Mouse (Mus musculus) retina, postnatal 1 day (tissue): ENCODE data around the gene Dnajb12.
"Not testable (repeated sequence)": the region's sequence is repeated elsewhere in the genome, so short reads cannot be mapped to it uniquely, and the experiment has no call there.

Experiments used
- DNase-seq: peaks from one replicate; pipeline ENCODE4 v3.0.0-alpha.2; 2012

Dnajb12 gene

DNA sequence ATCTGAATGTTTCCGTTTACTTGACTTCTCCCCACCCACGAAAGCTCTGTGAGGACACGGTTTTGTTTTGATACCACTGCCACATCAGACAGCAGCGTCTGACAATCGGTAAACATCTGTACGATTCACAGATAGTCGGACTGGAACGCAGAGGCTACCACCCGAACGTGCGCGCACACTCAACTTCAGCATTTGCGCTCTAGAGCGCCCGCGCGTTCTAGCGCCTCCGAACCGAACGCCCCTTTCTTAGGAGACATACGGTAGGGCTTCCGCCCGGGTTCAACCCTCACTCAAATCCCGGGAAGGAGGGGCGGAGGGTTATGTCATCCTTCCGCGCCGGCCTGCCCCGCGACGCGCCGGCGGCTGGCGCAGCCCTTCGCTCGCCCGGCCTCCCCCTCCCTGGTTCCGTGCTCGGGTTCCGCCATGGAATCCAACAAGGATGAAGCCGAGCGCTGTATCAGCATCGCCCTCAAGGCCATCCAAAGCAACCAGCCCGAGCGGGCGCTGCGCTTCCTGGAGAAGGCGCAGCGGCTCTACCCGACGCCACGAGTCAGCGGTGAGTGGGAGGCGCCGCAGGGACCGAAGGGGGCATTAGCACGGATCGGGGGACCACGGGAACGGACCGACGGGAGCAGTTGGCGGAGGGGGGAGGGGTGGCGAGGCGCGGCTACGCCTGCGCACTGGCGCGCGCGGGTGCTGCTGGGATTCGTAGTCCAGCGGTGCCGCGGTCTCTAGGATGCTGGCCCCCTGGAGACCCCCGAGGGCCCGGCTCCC, at the start of gene Dnajb12:
TSS of gene Dnajb12 (plus strand) at position 302 of the 774 bp plus-strand sequence.
- DNase-seq, result peak; percentile 97

DNA sequence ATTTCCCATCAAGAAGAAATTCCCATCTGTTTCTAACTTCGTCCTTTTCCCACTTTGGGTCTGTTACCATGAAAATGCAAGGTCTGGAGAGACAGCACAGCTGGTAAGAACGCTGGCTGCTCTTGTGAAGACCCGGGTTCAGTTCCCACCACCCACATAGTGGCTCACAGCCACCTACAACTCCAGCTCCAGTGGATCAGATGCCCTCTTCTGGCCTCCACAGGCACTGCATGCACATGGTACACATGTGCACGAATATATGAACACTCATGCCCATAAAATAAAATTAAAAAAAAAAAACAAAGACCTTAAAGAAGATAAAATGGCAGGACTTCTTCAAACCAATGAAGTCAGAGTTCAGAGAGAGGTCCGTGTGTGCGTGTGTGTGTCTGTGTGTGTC, 49.5 kb upstream of the Dnajb12 start:
- DNase-seq, result no peak

DNA sequence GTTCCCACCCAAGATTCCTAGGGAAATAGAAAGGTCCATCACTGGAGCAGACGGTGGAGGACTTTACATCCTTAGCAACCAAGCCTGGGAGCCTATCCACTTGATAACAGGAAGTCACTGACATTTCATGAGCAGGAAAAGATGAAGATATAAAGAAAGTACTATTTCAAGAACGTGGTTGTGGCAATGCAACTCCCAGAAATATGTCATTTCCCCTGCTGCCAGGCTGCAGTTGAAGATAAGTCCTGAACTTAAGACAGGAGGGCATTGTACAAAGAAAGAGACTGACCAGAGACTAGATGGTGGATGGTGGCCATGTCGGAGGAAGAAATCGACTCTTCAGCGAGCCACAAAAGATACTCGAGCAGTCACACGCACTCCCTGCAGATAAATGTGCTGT, 47.4 kb upstream of the Dnajb12 start:
- no peak for DNase-seq

DNA sequence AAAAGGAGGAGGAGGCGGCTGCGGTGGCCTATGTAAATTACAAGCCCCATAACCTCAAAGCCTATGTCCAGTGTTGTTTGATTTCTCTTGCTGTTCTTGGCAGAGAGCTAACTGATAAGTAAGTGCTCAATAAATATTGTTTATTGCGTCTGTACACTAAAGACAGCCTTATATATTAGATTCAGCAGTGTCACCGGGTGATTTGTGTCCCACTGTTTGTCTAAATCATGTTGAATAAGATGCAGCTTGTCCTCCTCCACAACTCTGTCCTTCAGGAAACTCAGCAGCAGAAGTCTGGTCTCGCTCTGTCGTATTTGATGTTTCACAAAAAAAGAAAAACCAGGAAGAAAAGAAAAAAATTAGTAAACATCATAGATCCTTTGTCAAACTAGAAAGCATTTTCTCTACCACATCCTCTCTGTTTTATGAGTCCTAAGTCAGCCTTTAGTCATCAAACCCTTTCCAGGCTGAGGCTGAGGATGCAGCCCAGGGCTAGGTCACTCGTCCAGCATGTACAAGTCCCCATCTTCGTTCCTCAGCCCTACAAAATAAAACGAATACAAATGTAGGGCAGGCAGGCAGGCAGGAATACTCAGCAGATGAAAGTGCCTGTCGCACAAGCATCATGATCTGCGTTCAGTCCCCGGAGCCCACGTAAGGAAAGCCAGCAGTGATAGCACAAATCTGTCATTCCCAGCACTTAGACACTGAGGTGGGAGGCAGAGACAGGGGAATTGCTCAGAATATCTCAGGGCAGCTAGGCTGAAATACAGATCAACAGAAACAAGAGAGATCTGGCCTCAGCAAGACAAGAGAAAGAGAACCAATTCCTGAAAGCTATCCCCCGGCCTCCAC, 43.8 kb upstream of the Dnajb12 start:
- no peak for DNase-seq

DNA sequence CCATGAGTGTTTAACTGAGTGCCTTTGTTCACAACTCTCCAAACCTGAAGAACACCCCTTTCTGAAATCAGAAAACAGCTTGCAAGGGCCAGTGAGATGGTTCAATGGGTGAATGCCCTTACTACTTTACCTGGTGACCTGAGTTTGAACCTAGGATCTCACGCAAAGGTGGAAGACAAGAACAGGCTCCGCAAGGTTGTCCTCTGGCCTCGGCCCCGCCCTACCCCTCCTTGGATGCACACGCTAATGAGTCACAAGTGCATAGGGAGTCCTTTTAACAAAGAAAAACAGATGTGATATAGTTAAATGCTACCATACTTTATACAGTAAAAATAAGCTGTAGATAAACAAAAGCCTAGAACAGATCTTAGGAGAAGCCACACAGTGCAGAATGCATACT, 41.9 kb upstream of the Dnajb12 start:
- DNase-seq, result no peak

DNA sequence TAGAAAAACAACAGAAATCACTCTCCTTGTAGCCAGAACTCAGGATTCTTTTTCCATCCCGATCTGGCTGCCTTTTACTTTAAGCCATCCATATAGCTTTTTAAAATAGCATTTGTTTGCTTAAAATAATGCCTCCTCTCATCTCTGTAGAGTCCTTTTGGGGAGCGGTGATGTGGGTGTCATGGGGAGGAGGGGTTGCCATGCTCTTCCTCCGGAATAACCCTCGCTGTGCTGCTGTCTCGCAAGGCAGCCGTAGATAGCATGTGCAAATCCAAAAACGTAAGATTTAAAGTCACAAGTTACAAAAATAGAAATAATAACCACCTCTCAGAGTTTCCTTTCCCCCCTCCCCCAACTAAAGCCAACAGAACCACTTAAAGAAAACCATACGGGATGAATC, 37.9 kb upstream of the Dnajb12 start:
- DNase-seq, result no peak

DNA sequence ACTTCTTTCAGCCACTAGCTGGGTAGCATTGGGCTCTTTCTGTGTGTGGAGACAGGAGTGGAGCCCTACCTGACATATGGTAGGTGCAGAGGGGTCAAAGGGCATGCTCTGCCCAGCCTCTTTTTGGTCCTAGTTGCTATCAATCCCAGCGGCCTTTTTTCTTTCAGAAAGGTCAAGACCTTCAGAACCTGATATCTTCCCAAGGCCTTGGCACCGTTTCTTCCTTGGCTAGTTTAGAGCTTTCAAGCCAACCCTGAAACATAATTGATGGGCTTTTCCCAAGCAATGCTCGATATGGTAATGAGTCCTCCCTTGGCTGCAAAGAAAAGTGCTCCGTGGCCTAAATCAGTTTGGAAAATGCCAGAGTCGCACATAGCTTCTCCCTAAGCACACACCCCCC, 36.2 kb upstream of the Dnajb12 start:
- DNase-seq, result no peak

DNA sequence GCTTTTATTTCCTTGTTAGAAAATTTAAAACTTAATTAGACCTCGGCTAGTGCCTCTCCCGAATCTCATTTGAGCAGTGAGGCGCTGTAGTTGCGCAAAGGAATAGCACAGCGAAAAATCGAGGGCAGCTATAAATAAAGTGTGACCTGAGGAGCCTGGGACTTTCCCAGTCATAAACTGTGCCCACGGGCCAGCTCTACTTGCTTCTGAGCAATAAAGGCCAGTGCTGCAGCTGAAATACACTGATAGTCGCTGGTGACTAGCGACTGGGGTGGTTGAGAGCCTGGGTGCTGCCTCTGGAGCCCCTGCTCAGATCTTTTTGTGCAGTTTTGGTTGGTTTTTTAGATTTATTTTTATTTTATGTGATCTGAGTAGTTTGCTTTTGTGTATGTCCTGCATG, 34.7 kb upstream of the Dnajb12 start:
- no peak for DNase-seq

DNA sequence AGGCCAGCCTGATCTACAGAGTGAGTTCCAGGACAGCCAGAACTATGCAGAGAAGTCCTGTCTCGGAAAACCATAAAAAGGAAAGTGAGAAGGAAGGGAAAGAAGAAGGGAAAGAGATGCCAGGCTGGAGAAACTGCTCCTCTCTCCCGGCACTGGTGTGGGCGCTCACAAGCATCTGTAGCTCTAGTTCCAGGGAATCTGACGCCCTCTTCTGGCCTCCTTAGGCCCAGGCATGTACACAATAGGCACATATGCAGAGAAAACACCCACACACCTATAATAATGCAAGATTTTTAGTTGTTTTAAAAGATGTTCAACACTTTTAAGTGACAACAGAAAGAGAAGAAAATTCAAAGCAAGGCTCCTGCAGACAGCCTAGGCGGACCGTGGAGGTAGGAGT, 32.9 kb upstream of the Dnajb12 start:
- DNase-seq, result peak; percentile 14

DNA sequence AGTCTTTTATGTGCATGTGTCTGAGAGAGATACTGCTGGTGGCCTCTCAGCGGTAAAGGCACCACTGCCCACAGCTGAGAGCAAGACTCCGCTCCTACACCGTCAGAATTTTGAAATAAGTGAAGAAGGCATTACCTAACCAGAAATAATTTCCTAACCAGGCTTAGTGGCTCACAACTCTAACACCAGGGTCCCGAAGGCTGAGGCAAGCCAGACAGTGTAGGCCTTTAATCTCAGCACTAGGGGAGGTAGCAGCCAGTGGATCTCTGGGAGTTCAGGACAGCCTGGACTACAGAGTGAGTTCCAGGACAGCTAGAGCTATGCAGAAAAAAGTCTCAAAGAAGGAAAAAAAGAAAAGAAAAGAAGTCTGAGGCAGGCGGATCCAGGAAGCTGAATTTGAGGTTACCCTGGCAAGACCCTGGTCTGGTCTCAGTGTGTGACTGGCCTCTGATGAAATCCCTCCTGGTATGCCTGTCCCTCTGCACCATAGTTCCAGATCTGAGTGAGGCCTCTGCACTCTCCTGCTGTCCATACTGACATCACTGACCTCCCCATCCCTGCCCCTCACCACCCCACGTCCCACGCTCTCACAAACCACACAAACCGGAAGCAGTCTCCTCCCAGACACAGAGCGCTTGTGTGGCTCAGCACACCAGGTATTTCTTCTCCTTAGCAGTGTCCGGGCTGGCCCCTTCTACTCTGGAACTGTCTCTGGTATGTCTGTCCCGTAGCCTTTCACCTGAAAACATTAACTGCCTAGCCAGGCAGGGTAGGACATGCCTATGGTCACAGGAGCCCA, 31.1 kb upstream of the Dnajb12 start:
- DNase-seq, result no peak

DNA sequence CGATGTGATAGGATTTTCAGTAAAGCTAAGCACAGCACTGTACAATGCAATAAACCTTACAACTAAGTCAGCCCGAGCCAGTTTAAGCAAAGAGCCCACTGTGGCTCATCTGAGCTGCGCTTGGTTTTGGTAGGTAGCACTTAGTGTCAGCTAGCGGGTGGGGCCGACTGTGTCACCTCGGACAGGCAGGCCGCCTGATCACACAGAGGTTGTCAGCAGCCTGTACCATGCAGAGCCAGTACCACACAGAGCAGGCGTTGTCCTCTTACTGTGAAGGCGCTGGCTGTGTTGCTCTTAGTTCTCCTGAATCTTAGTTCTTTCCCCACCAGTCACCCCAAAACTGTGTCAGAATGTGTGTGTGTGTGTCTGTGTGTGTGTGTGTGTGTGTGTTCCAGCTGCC, 30.4 kb upstream of the Dnajb12 start:
- DNase-seq, result no peak

DNA sequence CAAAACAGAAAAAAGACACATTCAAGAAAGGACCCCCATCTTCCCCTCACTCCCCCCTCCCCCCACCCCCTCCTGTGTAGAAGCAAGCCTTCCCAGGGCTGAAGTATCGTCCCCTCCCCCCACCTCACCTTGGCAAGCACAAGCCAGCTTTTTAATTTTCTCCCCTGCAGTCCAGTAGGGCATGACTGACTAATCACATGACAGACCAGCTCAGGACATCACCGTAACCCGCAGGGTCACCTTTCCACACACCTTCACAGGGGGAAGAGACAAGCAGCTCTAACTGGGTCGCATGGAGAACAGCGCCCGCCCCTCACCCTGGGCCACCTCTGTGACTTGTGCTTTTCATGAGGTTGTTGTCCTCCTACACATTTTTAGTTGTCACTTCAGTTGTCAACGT, 30.0 kb upstream of the Dnajb12 start:
- DNase-seq, result no peak

DNA sequence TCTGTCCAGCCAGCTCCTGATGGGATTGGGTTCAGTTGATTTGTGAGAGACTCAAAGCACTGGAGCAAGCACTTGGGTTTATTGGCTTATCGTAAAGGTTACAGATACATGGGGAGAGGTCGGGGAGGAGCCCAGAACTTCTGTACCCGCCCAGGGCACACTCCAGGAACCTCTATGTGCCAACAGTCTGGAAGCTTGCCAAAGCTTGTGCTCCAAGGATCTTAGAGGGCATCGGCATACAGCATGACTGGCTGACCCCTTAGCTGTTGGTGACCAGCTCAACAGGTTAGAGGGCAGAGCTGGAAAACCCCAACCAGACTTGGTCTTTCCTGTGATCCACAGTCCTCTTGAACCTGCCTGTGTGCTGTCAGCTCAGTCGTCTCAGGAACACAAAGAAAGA, 22.2 kb upstream of the Dnajb12 start:
- no peak for DNase-seq

DNA sequence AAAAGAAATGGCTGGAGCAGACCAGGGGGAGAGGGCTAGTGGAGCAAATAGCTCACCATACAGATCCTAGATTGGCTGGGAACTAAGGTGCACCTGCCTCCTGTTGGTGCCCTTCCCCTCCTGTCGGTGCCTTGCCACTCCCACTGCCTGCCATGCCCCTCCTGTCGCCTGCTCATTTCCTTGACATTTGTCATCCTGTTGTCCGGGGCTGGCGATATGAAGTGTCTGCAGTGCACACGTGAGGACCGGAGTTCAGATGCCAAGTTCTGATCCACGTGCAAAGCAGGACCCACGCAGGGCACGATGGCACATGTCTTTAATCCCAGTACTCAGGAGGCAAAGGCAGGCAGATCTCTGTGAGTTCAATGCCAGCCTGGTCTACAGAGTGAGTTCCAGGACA, 18.7 kb upstream of the Dnajb12 start:
- no peak for DNase-seq

DNA sequence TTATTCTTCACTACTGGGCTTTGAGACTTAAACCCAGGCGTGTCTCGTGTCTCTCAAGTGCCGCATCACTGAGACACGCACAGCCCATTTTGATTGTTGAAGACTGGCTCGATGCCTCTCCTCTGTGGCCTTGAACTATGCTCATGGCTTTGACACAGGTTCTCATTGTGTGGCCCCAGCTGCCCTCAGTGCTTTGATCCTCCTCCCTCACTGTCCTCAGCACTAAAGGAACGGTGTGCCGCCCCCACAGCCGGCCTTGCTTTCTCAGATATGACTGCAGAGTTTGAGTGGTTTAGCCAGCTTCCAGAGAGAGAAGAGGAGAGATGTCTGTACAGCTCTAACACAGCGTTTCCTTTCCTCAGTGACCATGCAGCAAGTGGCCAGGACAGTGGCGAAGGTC, 18.2 kb upstream of the Dnajb12 start:
- no peak for DNase-seq

DNA sequence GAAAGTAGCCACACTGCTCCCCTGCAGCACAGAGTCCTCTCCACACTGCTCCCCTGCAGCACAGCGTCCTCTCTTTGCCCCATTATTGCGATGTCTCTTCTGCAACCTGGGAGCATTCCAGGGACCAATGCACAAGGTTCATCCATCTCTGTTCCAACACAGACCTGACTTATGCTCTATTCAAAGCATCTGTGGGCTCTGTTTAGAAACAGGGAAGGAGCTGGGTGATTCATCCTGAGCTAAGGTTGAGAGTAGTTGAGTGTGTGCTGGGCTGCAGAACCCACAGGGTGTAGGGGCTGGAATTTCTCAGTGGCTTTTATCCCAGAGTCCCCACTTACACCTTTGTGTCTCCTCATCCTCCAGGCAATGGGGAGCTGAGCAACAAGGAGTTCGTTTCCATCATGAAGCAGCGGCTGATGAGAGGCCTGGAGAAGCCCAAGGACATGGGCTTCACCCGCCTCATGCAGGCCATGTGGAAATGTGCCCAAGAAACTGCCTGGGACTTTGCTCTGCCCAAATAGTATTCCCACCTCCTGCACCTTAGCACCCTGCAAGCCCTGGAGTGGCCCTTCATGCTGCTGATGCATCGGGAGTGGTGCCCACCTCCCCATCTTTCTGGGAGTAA, 16.4 kb upstream of the Dnajb12 start:
- DNase-seq, result no peak

DNA sequence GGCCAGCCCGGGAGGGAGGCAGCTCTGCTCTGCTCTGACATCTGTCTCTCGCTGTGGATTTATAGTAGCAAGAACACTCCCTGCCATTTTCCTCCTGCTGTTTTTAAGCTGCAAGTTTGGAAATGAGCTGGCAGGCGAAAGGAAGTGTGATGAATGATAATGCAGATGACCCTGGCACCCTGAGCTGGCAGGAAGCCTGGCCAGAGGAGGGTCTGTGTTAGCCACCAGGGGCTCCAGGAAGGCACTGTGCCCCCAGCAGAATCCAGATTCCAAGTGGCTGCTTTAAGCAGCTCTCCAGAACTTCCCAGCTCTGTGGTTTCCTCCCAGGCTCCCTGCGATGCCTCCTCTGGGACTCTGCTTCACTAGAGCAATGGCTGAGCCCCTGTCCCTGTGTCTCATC, 15.7 kb upstream of the Dnajb12 start:
- no peak for DNase-seq

DNA sequence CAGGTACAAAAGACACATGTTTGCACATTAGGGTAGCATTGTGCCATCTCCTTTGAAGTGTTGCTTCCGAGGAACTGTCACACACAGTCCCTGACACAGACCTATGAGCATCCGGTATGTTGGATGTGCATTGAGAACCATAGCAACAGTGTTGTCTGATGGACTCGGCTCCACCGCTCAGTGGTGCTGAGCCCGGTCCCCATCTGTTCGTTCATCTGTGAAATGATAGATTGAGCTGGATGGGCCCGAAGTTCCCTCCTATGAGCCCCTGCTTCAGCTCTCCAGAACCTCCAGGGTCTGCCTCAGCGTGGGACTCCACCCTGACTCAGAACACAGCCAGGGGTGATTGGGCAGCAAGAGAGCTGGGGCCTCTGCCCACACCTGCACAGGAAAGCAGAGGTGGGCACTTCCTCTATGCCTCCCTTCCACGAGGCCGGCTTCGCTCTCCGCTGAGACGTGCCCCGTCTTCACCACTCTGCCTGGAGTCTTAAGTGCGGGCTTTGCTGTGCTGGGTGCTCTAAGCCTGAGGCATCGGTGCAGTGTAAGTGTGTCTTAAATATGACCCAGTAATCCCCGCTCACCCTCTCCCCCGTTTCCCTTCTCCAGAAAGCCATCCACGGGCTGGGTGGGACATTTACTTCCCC, 15.0 kb upstream of the Dnajb12 start:
- DNase-seq, result no peak

DNA sequence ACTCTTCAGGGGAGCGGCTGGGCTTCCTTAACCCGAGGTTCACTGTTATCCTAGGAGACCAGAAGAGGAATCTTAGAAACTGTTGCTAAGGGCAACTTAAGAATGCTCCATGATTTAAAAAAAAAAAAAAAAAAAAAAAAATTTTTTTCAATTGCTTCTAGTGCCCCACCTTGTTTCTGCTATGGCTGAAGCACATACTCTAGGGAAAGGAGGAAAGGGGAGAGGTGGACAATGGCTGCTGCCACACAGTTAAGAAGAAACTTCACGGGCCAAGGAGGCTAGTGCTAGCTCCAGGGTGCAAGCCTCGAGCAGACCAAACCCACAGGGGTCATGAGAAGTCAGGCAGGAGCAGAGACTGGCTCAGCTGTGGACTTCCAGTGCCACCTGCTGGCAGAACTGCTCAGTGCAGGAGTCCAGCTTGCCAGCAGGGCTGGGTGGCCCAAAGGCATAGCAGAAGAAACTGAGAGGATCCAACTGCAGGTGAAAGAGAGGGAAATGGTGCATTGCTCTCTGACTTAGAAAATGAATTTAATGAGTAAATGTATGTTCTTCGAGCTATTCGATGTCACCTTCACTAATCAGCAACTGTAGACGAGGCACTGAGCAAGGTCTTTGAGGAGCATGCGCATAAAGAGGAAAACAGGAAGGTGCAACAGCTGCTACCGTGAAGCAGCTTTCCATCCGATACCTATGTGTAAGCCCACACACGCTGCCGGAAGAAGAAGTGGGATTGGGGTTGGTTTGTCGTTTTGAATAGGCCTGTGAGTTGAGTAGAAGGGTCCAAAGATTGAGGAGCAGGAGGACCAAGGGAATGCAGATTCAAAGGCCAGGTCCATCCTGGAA, 14.3 kb upstream of the Dnajb12 start:
- DNase-seq, result peak; percentile 83

DNA sequence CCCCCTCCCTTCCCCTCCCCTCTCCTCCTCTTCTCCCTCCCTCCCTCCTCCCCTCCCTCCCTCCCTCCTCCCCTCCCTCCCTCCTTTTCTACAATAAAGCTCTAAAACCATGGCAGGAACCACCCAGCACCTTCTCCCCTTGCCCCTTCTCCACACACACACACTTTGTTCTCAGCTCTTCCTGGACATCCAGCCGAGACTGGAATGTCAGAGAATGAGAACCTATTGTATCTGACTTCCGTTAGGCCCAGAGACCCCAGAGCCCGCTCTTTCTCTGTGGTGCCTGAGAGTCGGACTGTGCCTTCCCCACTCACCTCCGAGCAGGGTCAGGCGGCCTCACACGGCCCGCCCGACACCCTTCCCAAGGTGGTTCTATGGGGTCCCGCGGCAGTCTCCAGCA, 11.1 kb upstream of the Dnajb12 start:
- DNase-seq, result no peak

DNA sequence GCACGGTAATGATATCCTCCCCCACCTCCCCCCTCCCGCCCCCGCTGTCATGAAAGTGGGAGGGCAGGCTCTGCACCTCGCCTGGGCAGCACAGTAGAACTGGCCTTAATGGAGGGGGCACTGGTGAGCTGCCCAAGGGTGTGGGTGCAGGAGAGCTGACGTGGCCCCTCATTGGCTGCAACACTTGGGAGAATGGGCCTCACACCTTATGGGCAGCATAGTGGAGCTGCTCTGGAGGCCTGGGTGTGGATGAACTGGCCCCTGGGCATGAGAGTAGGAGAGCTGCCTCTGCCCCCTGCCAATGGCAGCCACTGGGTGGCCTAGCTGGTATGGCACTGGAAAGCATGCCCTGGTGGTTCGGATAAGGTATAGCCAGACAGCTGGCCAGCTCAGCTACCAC, 9.3 kb upstream of the Dnajb12 start:
- no peak for DNase-seq

DNA sequence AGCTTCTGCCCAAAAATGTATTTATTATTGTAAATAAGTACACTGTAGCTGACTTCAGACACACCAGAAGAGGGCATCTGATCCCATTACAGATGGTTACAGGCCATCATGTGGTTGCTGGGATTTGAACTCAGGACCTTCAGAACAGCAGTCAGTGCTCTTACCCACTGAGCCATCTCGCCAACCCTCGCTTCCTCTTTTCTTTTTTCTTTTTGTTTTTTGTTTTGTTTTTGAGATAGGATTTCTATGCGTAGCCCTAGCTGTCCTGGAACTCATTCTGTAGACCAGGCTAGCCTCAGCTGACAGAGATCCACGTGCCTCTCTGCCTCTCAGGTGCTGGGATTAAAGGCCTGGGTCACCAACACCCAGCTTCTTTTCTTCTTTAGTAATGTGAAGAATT, 6.7 kb upstream of the Dnajb12 start:
- DNase-seq, result not testable (repeated sequence)
